Mouse (Mus musculus) mouse embryonic stem cell (cell line): ENCODE measurements around the gene Pgp.

Experiments used
- in situ Hi-C, 2 experiments: fragments of 300-500 bp; cut with MboI; formaldehyde crosslinking; loops; 1 replicate in 1 of 2; 3 replicates in 1 of 2; pipeline ENCODE4 v1.14.3; 2019 to 2020; ENCODE audit warnings: low sequenced_read_pairs in 2 of 2, low pct_unique_long_range_greater_than_20kb in 1 of 2, mixed read lengths in 1 of 2; ENCODE audit not compliant: unreplicated experiment in 1 of 2

The Pgp gene

DNA sequence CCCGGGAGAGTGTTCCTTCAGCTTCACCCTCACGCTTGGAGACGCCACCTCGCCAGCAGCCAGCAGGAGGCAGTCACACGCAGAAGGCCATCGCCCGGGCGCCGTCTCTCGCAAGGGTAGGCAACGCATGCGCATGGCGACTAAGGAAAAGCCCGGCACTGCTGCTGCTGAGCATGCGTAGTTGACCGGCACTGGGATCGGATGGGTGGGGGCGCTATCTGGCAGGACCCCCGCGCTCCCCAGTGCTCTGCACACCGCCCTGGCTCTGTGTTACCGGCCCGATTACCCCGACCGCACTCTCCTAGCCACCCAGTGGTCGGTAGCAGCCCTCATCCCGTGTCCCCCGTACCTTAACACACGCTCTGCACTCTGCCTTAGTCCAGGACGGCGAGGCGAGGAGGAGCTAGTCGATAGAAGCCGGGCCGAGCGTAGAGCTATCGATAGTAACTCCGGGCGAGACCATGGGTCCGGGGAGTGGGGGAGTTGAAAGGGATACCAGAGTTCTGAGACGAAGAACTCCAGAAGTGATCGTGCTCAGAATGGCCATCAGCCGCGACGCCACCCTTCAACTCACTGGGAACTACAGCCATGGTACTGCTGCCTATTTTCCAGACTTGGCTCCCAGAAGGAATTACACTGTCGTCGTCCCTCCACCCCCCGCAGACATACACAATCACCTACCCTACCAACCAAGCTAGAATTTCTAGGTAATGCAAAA is 8.6 kb downstream of the Pgp start, which contains the start of gene Mlst8:
Gene Mlst8, minus strand, starts transcription at position 416 of the 718 bp plus-strand sequence.
- in situ Hi-C loops: no loop called here

DNA sequence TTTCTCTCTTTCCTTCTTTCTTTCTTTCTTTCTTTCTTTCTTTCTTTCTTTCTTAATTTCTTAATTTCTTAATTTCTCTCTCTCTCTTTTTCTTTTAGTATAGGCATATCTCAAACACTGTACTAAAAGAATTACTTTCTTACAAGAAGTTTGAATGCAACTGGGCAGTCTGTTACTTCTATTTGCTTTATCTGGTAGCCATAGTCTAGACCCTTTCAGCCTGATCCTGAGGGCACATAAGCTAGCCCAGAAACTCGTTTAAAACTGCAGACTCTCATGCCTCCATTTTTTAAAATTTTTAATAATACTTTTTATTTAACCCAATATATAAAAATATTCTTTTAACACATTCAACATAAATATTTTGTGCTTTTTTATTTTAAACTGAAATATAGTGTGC is 9.2 kb downstream of the Pgp start:
- in situ Hi-C loops: no loop called here

DNA sequence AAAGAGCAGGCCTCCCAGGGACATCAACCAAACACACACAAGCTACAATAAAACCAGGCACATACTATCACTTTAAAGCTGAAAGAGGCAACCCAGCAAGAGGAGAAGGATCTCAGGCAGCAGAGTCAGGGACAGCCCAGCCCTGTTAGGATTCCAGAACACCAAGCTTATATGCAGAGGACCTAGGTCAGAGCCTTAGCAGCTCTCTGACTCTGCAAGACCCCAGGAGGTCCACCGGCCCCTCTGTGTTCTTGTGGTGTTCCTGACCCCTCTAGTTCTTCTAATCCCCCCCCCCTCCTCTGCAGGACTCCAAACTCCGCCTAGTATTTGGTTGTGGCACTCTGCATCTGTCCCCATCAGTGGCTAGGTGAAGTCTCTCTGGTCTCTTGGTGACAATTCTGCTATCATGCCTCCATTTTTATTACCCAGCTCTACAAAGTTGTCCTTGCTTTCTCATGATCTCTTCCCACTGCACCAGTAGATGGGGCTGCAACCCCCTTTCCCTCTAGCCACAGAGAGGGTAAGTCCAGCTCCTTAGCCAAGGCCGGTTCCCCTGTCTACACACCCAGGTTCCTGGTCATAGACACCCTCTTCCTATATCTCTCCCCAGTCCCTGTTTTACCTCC is 10.1 kb downstream of the Pgp start:
- in situ Hi-C loops: loop anchor here in 1 of 2 experiments (5.0 kb wide), 1 partner anchor 52 kb away; the partner anchor contains the start of gene Rab26

DNA sequence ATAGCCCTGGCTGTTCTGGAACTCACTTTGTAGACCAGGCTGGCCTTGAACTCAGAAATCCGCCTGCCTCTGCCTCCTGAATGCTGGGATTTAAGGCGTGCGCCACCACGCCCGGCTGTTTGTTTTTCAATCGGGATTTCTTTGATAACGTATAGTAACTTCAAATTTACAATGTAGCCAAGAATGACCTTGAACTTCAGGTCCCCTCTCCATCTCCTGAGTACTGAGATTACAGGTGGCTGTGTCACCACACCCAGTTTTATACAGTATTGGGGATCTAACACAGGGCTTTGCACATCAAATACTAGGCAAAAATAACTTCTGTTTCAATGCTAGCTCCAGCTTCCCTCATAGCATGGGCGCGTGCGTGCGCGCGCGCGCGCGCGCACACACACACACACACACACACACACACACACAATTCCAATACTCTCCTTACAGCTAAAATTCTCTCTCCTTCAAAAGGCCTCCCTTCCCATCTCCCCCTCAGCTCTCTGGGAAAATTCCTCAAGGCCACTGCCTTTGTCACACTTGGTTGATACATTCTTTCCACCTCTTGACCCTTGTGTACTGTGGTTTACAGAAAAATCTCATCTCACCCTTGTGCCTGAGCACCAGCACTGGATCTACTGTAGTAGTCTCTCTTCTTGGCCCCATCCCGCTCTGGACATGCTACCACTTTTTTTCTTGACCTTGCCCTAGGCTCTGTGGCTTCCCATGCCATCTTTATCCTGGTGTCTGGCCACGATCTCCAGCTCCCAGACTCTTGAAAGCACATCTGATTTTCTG is 11.0 kb downstream of the Pgp start:
- in situ Hi-C loops: loop anchor here in 1 of 2 experiments (5.0 kb wide), 1 partner anchor 51 kb away; the partner anchor contains the start of gene Rab26

DNA sequence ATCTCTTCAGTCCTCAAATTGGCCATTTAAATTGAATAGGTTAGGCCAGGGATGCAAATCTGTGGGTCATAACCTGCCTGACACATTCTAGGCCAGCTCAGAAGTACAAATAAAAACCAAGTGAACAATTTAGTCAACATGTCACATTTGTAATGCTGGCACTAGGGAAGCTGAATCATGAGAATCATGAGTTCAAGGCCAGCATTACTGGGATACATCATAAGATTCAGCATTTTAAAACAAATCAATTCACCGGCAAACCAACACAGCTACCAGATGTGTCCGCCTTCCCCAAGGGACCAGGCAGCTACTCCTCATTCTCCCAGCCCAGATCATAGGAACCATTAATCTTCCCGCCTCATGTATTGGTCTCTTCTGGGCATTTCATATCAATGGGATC is 13.3 kb downstream of the Pgp start:
- in situ Hi-C loops: loop anchor here in 1 of 2 experiments (5.0 kb wide), 1 partner anchor 49 kb away; the partner anchor contains the start of gene Rab26

DNA sequence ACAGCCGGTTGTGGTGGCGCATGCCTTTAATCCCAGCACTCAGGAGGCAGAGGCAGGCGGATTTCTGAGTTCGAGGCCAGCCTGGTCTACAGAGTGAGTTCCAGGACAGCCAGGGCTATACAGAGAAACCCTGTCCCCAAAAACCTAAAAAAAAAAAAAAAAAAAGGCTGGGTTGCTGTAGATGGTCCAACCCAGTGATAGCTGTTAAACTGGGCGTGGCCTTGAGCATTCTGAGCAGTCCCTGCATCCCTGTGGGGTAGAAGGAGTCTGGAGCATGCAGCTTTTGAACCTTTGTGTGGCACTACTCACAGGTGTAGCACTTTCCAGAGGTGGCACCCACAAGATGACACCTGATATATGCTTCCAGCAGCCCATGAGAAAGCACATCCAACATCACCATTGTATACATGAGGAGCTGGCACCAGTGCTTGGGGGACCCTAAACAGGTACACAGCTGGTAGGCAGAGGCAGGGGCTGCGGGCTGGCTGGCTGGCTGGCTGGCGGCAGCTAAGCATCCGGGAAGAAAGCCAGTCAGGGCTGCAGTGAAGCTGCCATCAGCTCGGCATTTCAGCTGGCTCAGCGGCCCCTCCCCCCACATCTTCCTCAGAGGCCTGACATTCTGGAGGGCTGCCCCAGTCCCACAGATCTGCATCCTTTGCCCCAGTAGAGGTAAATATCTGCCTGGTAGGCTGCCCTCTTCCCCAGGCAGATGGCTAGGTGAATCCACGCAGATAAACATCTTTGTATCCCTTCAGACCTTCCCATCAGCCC is 15.1 kb downstream of the Pgp start:
- in situ Hi-C loops: no loop called here

DNA sequence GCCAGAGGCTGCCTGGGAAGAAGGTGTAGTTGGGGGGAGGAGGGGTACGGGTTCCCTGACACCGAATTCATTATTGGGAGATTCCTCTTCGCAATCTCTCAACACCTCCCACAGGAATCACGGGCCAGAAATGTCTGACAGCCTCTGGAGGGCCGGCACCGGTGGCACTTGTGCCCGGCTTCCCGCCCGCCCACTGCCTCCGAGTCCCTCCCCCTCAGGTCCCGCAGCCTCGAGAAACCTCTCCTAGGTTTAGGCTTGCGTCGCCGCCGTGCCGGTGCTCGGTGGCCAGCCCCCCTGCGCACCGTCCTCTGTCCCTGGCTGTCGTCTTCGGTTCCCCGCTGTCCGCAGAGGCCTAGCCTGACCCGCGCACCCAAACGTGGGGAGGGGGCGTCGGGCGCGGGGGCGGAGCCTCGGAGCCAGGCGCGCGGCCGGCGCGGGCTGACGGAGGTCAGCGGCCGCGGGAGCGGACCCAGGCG is 18.0 kb downstream of the Pgp start, which contains the start of gene Caskin1:
Gene Caskin1, plus strand, starts transcription at position 416 of the 476 bp plus-strand sequence.
- in situ Hi-C loops: no loop called here

DNA sequence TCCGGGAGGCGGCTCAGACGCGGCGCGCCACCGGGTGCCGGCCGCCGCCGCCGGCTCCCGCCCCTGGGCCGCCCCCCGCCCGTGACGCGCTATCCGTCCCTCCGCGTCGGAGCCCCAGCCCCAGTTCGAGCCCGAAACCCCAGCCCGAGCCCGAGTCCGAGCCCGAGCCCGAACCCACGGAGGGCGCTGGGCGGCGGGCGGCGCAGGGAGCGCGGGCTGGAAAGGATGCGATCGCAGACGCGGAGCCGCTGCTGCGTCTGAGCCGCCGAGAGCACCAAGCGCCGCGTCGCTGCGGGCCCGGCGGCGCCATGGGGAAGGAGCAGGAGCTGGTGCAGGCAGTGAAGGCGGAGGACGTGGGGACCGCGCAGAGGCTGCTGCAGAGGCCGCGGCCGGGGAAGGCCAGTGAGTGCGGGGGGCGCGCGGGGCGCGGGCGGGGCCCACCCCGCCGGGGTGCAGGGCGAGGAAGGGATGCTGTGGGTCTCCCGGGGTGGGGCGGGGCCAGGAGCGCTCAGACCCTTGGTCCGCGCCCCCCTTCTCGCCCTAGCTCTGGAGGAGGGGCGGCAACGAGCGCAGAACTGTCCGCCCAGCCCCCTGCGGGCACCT is 18.6 kb downstream of the Pgp start:
- in situ Hi-C loops: no loop called here

DNA sequence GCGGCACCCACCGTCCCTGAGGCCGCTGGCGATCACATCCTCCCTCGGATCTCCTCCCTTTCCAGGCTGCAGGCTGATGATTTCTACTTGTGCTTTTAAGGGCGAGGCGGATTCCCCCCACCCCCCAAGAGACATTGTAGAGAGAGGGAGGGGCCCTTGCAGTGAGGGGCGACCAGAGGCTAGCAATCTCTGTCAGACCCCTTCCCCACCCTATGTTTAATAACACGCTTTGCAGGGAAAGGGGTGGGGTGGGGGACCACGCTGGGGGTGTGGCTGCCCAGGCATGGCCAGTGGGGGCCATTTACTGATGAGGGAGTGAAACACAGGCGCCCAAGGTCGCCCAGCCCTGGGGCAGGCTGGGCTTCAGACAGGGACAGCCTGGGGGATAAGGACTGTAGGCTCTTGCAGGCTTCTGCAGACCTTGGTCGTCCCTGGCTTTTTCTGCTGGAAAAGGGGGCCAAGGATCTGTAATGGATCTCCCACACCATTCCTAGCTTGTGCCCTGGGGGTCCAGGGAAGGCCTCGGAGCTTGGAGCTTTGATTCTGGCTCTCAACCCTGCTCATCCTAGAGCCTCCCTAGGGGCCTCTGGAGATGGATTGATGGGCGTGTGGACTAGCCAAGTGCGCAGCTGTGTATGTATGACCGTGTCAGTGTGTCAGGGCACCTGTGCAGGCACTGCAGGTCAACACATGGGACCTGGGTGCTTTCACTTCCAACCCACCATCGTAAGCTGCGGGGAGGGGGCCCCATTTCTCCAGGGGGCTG is 19.3 kb downstream of the Pgp start:
- in situ Hi-C loops: no loop called here

DNA sequence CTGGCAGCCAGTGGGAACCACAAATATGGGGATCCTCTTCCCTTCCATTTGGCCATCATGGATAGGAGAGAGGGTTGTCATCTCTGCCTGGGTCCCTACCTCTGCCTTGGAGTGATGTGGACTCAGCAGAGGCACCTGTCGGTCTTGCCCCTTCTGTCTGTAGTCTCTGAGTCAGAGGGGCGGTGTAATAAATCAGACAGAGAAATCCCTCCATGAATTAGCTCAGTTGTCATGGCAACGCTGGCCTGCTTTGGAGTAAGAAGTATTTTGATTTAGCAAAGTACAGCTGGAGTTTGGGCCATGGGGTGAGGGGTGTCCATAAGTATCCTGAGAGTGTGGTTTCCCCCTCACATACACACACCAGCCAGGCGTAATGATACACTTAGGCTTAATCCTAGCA is 20.2 kb downstream of the Pgp start:
- in situ Hi-C loops: no loop called here

DNA sequence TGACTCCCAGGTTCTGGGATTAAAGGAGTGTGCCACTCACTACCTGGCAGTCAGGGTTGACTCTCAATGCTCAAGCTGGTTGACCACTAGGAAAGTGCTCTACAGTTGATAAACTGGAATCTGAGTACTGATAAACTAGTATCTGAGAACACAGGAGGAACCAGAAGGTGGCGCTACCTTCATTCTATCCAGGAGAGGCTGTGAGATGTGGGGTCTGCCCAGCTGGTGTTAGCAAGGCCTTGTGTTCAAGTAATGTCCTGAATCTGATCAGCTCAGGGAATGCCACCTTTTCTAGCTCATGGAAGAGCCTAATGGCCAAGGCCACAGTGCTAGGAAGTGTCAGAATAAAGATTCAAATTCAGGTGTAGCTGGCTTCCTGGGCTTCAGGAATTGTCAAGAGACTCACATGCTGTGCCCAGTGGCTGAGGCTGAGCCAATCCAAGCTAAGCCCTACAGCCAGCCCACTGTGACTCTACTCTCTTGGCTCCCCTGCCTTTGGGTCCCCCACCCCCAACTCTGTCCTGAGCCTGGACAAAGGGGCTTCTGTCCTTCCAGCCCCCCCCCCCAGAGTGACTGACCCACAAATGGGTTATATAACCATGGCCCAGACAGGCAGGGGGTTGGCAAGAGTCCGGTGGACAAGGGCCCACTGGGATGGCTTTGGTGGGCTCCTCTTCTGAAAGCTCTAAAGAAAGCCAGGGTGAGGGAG is 24.6 kb downstream of the Pgp start:
- in situ Hi-C loops: no loop called here

DNA sequence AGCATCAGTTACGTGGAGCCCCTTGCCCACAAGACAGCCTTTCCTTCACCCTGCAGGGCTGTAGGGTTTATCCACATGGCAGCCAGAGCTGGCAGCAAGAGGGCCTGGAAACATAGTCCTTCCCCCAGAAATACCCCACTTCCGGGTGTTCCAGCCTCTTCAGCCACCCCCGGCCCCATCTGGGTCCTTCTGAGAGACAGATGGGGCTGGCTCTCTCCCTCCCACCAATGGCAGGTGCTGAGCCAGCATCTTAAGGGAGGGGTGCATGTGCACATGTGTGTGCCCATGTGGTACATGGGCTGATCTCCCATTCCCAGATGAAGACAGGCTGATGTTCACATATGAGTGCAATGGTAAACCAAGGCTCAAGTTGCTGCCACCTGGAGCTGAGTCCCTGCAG is 25.3 kb downstream of the Pgp start:
- in situ Hi-C loops: no loop called here

DNA sequence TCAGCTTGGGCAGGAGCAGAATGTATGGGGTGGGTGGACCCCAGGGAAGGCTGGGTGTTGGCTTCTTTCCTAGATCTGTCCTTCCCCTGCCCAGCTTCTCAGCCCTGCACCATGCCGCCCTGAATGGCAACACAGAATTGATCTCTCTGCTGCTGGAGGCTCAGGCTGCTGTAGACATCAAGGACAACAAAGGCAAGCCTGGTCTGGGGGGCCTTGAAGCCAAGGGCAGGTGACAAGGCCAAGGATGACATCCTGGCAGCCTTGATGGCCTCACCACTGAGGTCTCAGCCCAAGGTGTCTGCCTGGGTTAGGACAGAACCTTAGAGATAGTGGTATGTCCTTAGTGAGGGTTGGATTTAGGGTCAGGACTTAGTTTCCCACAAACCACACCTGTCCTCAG is 25.8 kb downstream of the Pgp start:
- in situ Hi-C loops: no loop called here

DNA sequence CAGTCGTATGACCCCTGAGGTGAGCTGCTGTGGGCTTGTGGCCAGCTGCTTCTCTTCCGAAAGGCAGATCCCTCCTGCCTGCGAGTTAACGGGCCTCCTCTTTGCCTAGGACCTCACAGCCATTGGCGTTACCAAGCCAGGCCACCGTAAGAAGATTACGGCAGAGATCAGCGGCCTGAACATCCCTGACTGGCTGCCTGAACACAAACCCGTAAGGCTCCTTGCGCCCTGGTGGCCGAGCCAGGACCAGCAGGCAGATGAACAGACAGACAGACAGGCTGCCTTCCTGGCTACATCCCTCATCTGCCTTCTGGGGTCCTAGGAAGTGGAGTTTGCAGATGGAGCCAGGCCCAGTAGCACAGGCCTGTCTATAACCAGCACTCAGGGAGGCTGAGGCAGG is 32.0 kb downstream of the Pgp start:
- in situ Hi-C loops: no loop called here

DNA sequence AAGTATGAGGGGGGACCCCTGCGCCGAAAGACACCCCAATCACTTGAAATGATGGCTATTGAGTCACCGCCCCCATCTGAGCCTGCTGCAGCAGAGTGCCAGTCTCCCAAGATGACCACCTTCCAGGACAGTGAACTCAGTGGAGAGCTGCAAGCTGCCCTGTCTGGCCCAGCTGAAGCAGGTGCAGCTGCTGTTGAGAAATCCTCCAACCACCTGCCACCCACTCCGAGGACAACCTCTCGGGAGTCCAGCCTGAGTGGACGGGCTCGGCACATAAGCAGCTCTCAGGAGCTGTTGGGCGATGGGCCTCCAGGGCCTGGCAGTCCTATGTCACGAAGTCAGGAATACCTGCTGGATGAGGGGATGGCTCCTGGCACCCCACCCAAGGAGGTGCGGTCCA is 33.9 kb downstream of the Pgp start:
- in situ Hi-C loops: no loop called here

DNA sequence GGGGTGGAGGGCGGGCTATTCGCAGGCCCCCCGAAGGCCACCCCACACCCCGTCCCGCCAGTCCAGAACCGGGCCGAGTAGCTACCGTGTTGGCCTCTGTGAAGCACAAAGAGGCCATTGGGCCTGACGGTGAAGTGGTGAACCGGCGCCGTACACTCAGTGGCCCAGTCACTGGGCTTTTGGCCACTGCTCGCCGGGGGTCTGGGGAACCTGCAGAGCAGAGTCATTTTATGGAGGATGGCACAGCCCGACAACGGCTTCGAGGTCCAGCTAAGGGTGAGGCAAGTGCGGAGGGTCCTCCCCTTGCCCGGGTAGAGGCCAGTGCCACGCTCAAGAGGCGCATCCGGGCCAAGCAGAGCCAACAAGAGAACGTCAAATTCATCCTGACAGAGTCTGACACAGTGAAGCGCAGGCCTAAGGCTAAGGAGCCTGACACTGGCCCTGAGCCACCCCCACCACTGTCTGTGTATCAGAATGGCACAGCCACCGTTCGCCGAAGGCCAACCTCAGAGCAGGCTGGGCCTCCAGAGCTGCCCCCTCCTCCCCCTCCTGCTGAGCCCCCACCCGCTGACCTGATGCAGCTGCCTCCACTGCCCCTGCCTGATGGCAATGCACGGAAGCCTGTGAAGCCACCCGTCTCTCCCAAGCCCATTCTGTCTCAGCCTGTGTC is 35.2 kb downstream of the Pgp start:
- in situ Hi-C loops: no loop called here
